Mouse (Mus musculus): ENCODE measurements around the gene Alox12.
A peak's percentile ranks its signal among the peaks of the same experiment; 100 is the strongest.

Alox12 gene

GRCm38 (mm10) chr11:70219873-70220272 lies 35.3 kb downstream of the Alox12 start:
- no peak for DNase-seq

- DNase-seq: peak; percentile 53
Observed at GRCm38 (mm10) chr11:70218741-70219470, 36.2 kb downstream of the Alox12 start.

- DNase-seq: no peak
Observed at GRCm38 (mm10) chr11:70218039-70218438, 37.1 kb downstream of the Alox12 start.

GRCm38 (mm10) chr11:70216103-70216502 lies 39.0 kb downstream of the Alox12 start:
- no peak for DNase-seq

- DNase-seq: peak; percentile 73
Observed at GRCm38 (mm10) chr11:70215301-70215700, 39.9 kb downstream of the Alox12 start.

GRCm38 (mm10) chr11:70214856-70215209 lies 40.3 kb downstream of the Alox12 start:
- DNase-seq: no peak

GRCm38 (mm10) chr11:70214191-70214855 lies 40.8 kb downstream of the Alox12 start:
- DNase-seq: peak; percentile 83

GRCm38 (mm10) chr11:70213736-70214135 lies 41.4 kb downstream of the Alox12 start:
- DNase-seq: peak; percentile 53

GRCm38 (mm10) chr11:70212896-70213295 lies 42.3 kb downstream of the Alox12 start:
- DNase-seq: peak; percentile 82

- peak; percentile 48 for DNase-seq
Observed at GRCm38 (mm10) chr11:70212423-70212822, 42.7 kb downstream of the Alox12 start, which contains the start of gene Slc16a11. TSS of gene Slc16a11 (plus strand) at chr11:70212752.

- no peak for DNase-seq
Observed at GRCm38 (mm10) chr11:70211972-70212371, 43.2 kb downstream of the Alox12 start.

- no peak for DNase-seq
Observed at GRCm38 (mm10) chr11:70210681-70211080, 44.5 kb downstream of the Alox12 start.

GRCm38 (mm10) chr11:70208778-70209388 lies 46.3 kb downstream of the Alox12 start:
- DNase-seq: no peak

GRCm38 (mm10) chr11:70207283-70207682 lies 47.9 kb downstream of the Alox12 start:
- no peak for DNase-seq

GRCm38 (mm10) chr11:70206801-70207200 lies 48.4 kb downstream of the Alox12 start:
- no peak for DNase-seq

- DNase-seq: peak; percentile 90
Observed at GRCm38 (mm10) chr11:70201691-70202090, 53.5 kb downstream of the Alox12 start.

- peak; percentile 30 for DNase-seq
Observed at GRCm38 (mm10) chr11:70200036-70200608, 55.0 kb downstream of the Alox12 start.

GRCm38 (mm10) chr11:70199107-70199506 lies 56.0 kb downstream of the Alox12 start:
- no peak for DNase-seq

GRCm38 (mm10) chr11:70198332-70198731 lies 56.8 kb downstream of the Alox12 start:
- DNase-seq: no peak

GRCm38 (mm10) chr11:70193354-70194285 lies 61.5 kb downstream of the Alox12 start:
- peak; percentile 23 for DNase-seq

- DNase-seq: no peak
Observed at GRCm38 (mm10) chr11:70192157-70192556, 63.0 kb downstream of the Alox12 start.

All from kidney, adult 18-20 months (tissue).